Mouse (Mus musculus) liver, embryonic 14.5 days (tissue): Measurements from ENCODE around the gene Mchr1. TPM values are rescaled to one million over a fixed set of nuclear protein-coding genes. Genes with fewer than 3 reads are reported as not detected.

Source experiments
- ATAC-seq: fragments of 200-750 bp; cut with Nextera tagmentation; 2 replicates; pipeline ENCODE4 v1.8.0; 2017; ENCODE audit warnings: moderate number of reproducible peaks, mild to moderate bottlenecking, moderate library complexity; ENCODE audit not compliant: insufficient read depth
- DNase-seq, 3 experiments: peaks; one replicate each; pipeline ENCODE4 v3.0.0-alpha.2; 2012 to 2013; ENCODE audit warnings: low read depth in 3 of 3, low spot score in 3 of 3
- H3K27ac ChIP-seq: fragments of 300-500 bp; sonication (generic); 2 replicates; pipeline ENCODE4 v1.5.1; 2014; ENCODE audit warnings: moderate library complexity, mild to moderate bottlenecking, control low read depth, inconsistent platforms
- H3K27me3 ChIP-seq: fragments of 300-500 bp; sonication (generic); 2 replicates; pipeline ENCODE4 v1.6.1; 2014; ENCODE audit warnings: mild to moderate bottlenecking, low read length, moderate library complexity; ENCODE audit not compliant: control insufficient read depth, insufficient read depth
- H3K36me3 ChIP-seq: fragments of 300-500 bp; sonication (generic); replicated peaks from 2 replicates; pipeline ENCODE4 v1.6.1; 2014; ENCODE audit warnings: low read depth; ENCODE audit not compliant: control insufficient read depth, insufficient read depth
- H3K4me1 ChIP-seq, 2 experiments: fragments of 200-500 bp in 1 of 2; fragments of 300-500 bp in 1 of 2; sonication (generic) in 1 of 2; replicated peaks; 2 replicates each; pipeline ENCODE4 v1.6.1; 2012 to 2014; ENCODE audit warnings: antibody characterized with exemption in 1 of 2, inconsistent platforms in 1 of 2, low read length in 1 of 2; ENCODE audit not compliant: control insufficient read depth in 2 of 2, insufficient read depth in 2 of 2
- H3K4me2 ChIP-seq: fragments of 300-500 bp; sonication (generic); 2 replicates; pipeline ENCODE4 v1.6.1; 2014; ENCODE audit warnings: low read depth, mild to moderate bottlenecking, control low read depth, moderate library complexity
- H3K4me3 ChIP-seq, 2 experiments: fragments of 200-500 bp in 1 of 2; fragments of 300-500 bp in 1 of 2; sonication (generic) in 1 of 2; 2 replicates each; pipeline ENCODE4 v1.5.1; 2012 to 2014; ENCODE audit warnings: low read depth in 2 of 2, low read length in 2 of 2, mild to moderate bottlenecking in 2 of 2, control low read depth in 1 of 2, inconsistent platforms in 1 of 2, moderate library complexity in 1 of 2; ENCODE audit not compliant: insufficient read depth in 1 of 2
- H3K9ac ChIP-seq: fragments of 300-500 bp; sonication (generic); replicated peaks from 2 replicates; pipeline ENCODE4 v1.6.1; 2014; ENCODE audit warnings: mild to moderate bottlenecking, control low read depth, moderate library complexity
- H3K9me3 ChIP-seq: fragments of 300-500 bp; sonication (generic); 2 replicates; pipeline ENCODE4 v1.6.1; 2016; ENCODE audit warnings: low read length, mixed read lengths; ENCODE audit not compliant: control insufficient read depth
- CTCF ChIP-seq: IDR thresholded peaks from 2 replicates; pipeline ENCODE4 v1.5.1; 2016; ENCODE audit warnings: antibody characterized with exemption, low read depth, control low read depth
- EP300 ChIP-seq: IDR thresholded peaks from 2 replicates; pipeline ENCODE4 v1.6.1; 2016; ENCODE audit warnings: antibody characterized with exemption, low read depth
- WGBS: fragments of 180-500 bp; shearing (Covaris S2); extraction: QIAGEN DNeasy Blood & Tissue Kit; methylation state at CpG from one replicate; pipeline ENCODE4 v1.1.7; 2014; ENCODE audit not compliant: insufficient replicate concordance; 5-methylcytosine and 5-hydroxymethylcytosine counted together
- polyA plus RNA-seq, 2 experiments: library from polyadenylated mRNA; depleted of rRNA in 1 of 2; stranded (reverse) in 1 of 2; unstranded in 1 of 2; fragments of >200 nt; fragmentation: Nextera tagmentation in 1 of 2; extraction: Ambion mirVana in 1 of 2; gene quantifications; 2 replicates each; pipeline versions ENCODE4 v1.2.1 to v1.2.3; 2012 to 2014

The Mchr1 gene
- polyA plus RNA-seq, 2 experiments = 0.11 TPM; not detected in 1

GRCm38 (mm10) chr15:81229791-81230190 is 5.5 kb upstream of the Mchr1 start:
- Histone ChIP-seq H3K27ac (no peak overlapping the region), H3K4me3 (no peak overlapping the region), H3K27me3 (no peaks in the 10 kb centered on the region), H3K4me2 (no peak overlapping the region), H3K4me1 (no peaks in the 10 kb centered on the region), H3K36me3 (no peaks in the 10 kb centered on the region), H3K9ac (no peak overlapping the region), H3K9me3 (no peaks in the 10 kb centered on the region)
- WGBS = 59% methylated on average over 3 of the region's 3 CpGs
- no peak for ATAC-seq
- TF ChIP-seq CTCF (no peak), EP300 (no peak)
- no peak for DNase-seq

- no peak for ATAC-seq
- Histone ChIP-seq H3K9me3 (no peaks in the 10 kb centered on the region), H3K36me3 (no peaks in the 10 kb centered on the region), H3K4me2 (no peak overlapping the region), H3K4me1 (no peaks in the 10 kb centered on the region), H3K27ac (no peak overlapping the region), H3K9ac (no peak overlapping the region), H3K27me3 (peaks cover 6% of the 10 kb centered on the region), H3K4me3 (no peak overlapping the region)
- no peak for DNase-seq
- 49% methylated on average over 7 of the region's 7 CpGs for WGBS
- no peak for TF ChIP-seq EP300
- no peak for TF ChIP-seq CTCF
Measured at GRCm38 (mm10) chr15:81231325-81231724, 4.0 kb upstream of the Mchr1 start.

GRCm38 (mm10) chr15:81236062-81236461 is 763 bp downstream of the Mchr1 start:
- Histone ChIP-seq H3K27me3 (peaks cover 14% of the 10 kb centered on the region), H3K9me3 (no peaks in the 10 kb centered on the region), H3K27ac (no peak overlapping the region), H3K4me3 (no peak overlapping the region; a peak in 1 of 4 replicates), H3K4me1 (no peaks in the 10 kb centered on the region), H3K4me2 (peak overlapping the region; percentile 48), H3K36me3 (no peaks in the 10 kb centered on the region), H3K9ac (no peak overlapping the region)
- no peak for TF ChIP-seq CTCF
- TF ChIP-seq EP300 = no peak
- whole genome bisulfite sequencing = 8% methylated on average over 8 of the region's 8 CpGs
- DNase-seq = no peak
- ATAC-seq = no peak

GRCm38 (mm10) chr15:81237471-81237870 is 2.2 kb downstream of the Mchr1 start:
- H3K9ac ChIP-seq = no peak overlapping the region
- WGBS = 71% methylated on average over 18 of the region's 18 CpGs
- H3K4me1 ChIP-seq = no peaks in the 10 kb centered on the region
- no peak overlapping the region for H3K4me2 ChIP-seq
- H3K27me3 ChIP-seq = peaks cover 14% of the 10 kb centered on the region
- no peak for ATAC-seq
- H3K9me3 ChIP-seq = no peaks in the 10 kb centered on the region
- no peak for DNase-seq
- no peak overlapping the region for H3K27ac ChIP-seq
- H3K4me3 ChIP-seq = no peak overlapping the region
- no peaks in the 10 kb centered on the region for H3K36me3 ChIP-seq
- TF ChIP-seq EP300 (no peak), CTCF (no peak)

GRCm38 (mm10) chr15:81239261-81239660 is 4.0 kb downstream of the Mchr1 start:
- DNase-seq (no peak), ATAC-seq (no peak)
- no peaks in the 10 kb centered on the region for H3K4me1 ChIP-seq
- peaks cover 14% of the 10 kb centered on the region for H3K27me3 ChIP-seq
- no peaks in the 10 kb centered on the region for H3K36me3 ChIP-seq
- H3K4me3 ChIP-seq = no peak overlapping the region
- peak; percentile 44; the same call in 1 of the 2 replicates for TF ChIP-seq CTCF
- TF ChIP-seq EP300 = no peak
- no peak overlapping the region for H3K27ac ChIP-seq
- H3K9ac ChIP-seq = no peak overlapping the region
- H3K4me2 ChIP-seq = no peak overlapping the region
- WGBS = 19% methylated on average over 7 of the region's 7 CpGs
- H3K9me3 ChIP-seq = no peaks in the 10 kb centered on the region
